Mouse (Mus musculus) gastrocnemius, adult 18-20 months (tissue): ENCODE data around the gene Oprl1. TPM values are rescaled to one million over a fixed set of nuclear protein-coding genes. Genes with fewer than 3 reads are reported as not detected.

Source experiments
- DNase-seq: peaks from one replicate; pipeline ENCODE4 v3.0.0; 2021; ENCODE audit warnings: low spot score
- total RNA-seq, 2 experiments: library from RNA; stranded (reverse); gene quantifications; 2 replicates each; pipeline ENCODE4 v1.2.3; 2021

Oprl1 gene
- total RNA-seq, 2 experiments from 2014 or later, result not detected

DNA sequence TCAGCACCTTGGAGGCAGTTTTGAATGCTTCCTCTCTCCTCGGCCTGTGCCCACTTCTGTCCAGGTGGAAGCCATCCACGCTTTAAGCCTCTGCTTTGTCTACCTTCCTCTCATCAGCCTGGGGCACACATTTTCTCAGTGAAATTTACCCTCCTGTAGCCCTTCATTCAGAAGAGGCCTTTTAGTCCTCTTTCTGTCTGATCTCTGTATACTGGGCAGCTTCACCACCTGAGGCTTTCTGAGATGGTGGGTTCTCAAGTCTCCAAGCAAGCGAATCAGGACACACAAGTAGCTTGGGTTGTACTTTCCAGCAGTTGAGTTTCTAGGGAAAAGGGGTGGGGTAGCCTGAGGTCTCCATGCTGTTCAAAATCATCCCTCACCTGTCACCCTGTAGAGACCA is 22.5 kb upstream of the Oprl1 start:
- DNase-seq, result no peak

- peak; percentile 74 for DNase-seq
Measured at GRCm38 (mm10) chr2:181693339-181694280, 21.2 kb upstream of the Oprl1 start, which contains the start of gene Rgs19. TSS of gene Rgs19 (minus strand) at chr2:181693977.

GRCm38 (mm10) chr2:181694581-181694980 is 20.2 kb upstream of the Oprl1 start:
- no peak for DNase-seq

DNA sequence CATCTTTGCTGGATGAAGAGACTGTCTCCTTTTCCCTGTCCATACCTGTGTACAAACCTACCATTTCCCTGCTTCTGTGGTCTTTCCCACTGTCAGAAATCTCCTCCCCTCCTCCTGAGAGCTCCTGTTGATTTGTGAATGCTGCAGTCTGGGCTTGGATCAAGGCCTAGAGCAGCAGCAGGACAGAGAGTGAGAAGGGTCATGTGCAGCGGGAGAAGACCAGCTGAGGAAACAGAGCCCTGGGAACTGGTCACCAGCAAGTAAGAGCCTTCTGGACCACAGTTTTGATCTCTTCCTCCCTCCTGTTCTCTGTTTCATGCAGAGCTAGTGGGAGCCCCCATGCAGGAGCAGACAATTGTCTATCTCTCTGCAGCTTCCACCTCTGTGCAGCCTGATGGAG is 19.0 kb upstream of the Oprl1 start:
- no peak for DNase-seq

- DNase-seq, result no peak
Measured at GRCm38 (mm10) chr2:181696801-181697420, 17.9 kb upstream of the Oprl1 start.

GRCm38 (mm10) chr2:181698241-181698640 is 16.6 kb upstream of the Oprl1 start, which contains the start of gene Lkaaear1:
TSS of gene Lkaaear1 (minus strand) at chr2:181698442.
- no peak for DNase-seq

GRCm38 (mm10) chr2:181706668-181707067 is 8.1 kb upstream of the Oprl1 start:
- DNase-seq, result no peak

DNA sequence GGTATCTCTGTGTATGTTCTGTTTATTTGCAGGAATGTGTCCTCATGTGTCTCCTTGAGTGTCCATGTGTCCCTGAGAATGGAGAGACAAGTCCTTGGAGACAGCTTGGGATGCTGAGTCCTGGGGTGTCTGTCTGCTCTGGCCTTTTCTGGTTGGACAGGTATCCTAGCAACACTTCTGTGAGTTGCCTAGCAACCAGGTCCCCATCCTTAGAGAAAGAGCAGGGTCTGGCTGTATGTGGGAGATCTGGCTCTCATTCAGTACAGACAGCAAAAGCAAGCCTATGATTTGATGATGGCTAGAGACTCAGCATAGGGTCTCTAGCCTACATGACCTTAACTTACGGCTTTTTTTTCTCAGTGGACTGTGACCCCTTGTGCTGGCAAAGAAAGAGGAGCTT is 1.1 kb upstream of the Oprl1 start:
- DNase-seq, result no peak

DNA sequence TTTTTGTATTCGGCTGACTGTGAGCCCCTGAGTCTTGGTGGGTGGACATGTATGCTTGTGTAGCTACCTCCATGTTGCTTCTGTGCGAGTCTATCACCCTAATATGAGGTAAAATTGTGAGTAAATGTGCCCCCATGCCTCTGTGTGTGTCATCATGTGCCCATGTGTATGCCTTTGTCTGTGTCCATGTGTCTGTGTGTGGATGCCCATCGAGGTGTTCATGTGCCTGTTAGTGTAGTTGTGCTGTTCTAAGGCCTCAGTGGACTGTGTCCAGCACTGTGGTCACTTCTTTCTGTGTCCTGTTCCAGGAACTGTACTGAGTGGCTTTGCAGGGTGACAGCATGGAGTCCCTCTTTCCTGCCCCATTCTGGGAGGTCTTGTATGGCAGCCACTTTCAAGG is 566 bp downstream of the Oprl1 start:
- DNase-seq, result no peak

GRCm38 (mm10) chr2:181716991-181717390 is 2.2 kb downstream of the Oprl1 start:
- DNase-seq, result no peak

DNA sequence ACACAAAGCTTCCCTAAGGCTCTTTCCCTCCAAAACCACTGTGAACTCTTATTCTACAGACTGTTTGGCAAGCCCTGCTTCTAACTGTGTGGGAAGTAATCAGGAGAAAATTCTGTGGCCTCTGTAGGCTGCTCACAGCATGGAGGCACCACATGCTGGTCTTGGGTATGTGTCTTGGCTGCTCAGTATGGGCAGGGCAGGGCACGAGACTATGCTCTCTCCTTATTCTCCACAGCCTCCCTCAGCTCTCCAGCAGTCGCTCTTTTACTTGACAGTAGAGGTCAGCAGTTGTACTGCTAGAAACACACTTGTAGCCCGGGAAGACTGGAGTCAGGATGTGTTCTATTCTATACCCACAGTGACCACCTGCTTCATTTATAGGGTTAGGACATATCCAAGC is 5.2 kb downstream of the Oprl1 start:
- no peak for DNase-seq

GRCm38 (mm10) chr2:181721200-181721599 is 6.4 kb downstream of the Oprl1 start:
- no peak for DNase-seq

DNA sequence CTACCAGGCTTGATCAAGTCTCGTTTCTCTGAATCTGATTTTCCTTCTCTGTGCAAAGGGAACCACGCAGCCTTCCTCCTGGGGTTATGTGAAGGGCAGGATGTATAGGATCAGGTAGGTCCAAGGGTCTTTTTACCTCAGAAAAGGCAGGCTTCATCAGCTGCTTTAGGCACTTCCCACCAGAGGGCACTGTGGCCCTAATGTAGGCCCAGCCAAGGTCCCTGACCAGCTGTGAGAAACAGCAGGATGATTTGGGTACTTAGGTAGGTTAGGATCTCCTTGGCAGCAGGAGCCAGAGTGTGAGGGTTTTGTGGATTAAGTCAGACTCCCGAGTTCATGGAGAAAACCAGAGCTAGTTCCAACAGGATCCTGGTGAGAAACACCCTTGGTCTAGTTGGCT is 7.4 kb downstream of the Oprl1 start:
- no peak for DNase-seq

- no peak for DNase-seq
Measured at GRCm38 (mm10) chr2:181727659-181728262, 12.9 kb downstream of the Oprl1 start.

GRCm38 (mm10) chr2:181730051-181730450 is 15.2 kb downstream of the Oprl1 start:
- no peak for DNase-seq

GRCm38 (mm10) chr2:181752626-181753025 is 37.8 kb downstream of the Oprl1 start:
- DNase-seq, result no peak

DNA sequence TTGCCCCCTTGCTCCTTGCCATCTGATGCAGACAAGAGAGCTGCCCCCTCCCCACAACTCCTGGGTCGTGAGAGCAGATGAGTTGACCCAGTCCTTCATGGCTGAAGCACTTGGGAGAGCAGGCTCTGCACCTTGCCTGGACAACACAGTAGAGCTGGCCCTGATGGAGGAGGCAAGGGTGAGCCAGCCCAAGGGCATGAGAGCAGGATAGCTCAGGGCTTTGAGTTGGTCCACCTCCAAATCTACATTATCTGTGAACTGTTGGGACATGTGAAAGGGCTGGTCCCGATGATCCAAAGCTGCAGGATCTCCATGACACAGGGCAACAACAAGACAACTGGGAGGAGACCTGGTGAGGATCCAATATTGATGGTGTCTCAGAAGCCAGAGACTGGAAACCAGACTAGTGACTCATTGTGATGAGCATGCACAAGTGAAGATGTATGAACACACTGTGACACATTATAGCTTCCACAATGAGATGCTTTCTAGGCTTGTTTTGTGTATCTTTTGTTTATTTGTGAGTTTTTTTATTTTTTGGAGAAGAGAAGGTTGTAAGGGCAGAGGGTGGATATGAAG is 43.4 kb downstream of the Oprl1 start:
- no peak for DNase-seq

GRCm38 (mm10) chr2:181759041-181759440 is 44.2 kb downstream of the Oprl1 start:
- DNase-seq, result no peak

GRCm38 (mm10) chr2:181763006-181763830 is 48.4 kb downstream of the Oprl1 start, which contains the start of gene Myt1:
TSS of gene Myt1 (plus strand) at chr2:181763332.
- no peak for DNase-seq

DNA sequence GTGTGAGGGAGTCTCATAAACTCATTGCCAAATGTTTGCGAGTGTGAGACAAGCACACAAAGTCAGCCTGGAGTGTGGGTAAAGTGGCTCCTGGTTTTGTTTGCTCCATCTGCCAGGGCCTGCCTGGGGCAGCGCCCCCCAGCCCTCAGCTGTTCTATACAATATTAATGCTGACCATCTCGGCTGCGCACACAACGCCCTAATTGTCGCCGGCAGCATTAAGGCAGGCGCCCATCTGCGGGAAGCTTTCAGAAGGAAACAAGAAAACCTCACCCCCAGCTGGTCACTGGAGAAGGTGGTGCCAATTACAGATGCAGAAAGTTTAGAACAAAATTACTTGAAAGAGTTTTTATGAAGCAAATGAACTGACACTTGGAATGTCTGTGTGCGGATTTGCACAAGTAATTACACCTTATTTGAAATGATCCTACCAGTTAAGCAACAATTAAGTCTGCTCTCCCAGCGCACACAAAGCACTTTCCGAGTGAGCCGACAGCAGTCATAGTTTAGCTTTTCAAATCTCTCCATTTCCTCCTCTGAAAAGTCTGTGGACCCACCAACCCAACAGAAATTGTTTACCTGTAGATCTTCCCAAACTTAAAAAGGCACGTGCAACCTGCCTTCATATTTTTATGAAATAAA is 49.2 kb downstream of the Oprl1 start:
- DNase-seq, result no peak
